Mouse (Mus musculus) kidney, adult 18-20 months (tissue): ENCODE measurements around the gene Brinp2.
A peak's percentile ranks its signal among the peaks of the same experiment; 100 is the strongest.

Experiments
- DNase-seq: peaks from one replicate; pipeline ENCODE4 v3.0.0; 2021

The Brinp2 gene

DNA sequence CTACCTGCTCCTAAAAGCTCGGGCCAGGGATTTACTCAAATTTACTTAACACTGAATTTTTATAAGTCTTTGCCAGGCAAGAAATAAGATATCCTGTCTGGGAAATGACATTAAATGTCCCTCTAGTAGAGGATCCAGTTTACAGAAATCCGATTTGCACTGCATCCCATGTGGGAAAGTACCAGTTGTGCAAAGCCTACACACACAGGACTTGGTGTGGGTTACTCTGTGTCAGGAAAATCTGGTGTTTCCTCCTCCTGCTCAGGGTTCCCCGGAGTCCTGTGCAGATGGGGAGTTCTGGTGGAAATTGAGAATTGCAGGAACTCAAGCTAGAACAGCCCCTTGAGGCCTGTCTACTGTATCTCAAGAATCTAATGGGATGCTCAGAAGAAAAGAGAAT, 70.9 kb downstream of the Brinp2 start:
- DNase-seq = no peak

GRCm38 (mm10) chr1:158283869-158284268, 72.3 kb downstream of the Brinp2 start:
- DNase-seq = no peak

DNA sequence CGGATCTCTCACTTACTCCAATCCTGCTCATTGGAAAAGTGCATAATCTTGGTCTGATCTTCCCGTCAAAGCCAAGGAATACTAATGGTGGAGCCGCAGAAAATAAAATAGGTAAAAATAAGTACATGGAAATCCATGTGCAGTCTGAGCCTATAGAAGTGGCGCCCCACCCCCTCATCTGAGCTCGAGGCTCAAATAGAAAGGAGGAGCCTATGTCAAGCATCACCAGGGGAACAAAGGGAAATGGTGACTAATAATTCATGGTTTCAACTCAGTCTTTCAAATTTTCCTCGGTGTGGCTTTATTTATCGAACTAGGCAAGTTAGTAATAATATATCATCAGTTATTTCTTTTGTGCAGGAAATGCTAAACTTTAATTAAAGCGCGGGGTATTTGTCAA, 84.1 kb downstream of the Brinp2 start:
- DNase-seq = no peak

GRCm38 (mm10) chr1:158267020-158267571, 89.0 kb downstream of the Brinp2 start:
- DNase-seq = peak; percentile 43

DNA sequence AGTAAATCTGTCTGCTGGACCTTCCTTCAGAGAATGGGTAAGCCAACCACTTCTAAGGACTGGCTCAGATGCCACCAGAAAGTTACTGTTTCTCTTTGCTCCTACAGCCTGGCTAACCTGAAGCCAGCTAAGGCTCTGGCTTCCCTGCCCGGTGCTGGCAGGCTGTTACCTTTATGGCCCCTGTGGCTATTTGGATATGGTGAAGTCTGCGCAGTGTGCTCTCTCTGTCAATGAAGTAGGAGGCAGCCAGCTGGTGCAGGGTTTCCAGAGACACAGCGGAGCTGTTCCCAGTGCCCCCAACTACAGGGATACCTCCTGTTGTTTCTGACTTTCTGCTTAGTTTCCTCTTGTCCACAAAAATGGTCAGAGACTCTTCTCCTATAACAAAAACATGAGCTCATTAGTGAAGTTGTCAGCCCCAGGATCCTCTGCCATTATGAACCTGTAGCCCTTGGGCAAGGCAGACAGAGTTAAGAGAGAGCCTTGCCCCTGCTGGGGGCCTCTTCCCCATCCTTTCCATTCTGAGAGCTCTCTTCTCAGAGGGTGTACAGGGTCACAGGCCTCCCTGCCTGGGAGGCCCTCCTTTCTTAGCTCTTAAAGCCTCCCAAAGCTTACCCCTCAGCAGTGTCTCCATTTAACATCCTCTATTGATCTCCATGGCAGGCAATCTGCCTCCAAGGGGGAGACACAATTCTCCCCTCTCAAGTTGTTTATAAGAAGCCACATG, 89.7 kb downstream of the Brinp2 start:
- DNase-seq = no peak

- DNase-seq = no peak
Measured at GRCm38 (mm10) chr1:158259516-158260235, 96.5 kb downstream of the Brinp2 start.

GRCm38 (mm10) chr1:158258685-158259292, 97.3 kb downstream of the Brinp2 start:
- DNase-seq = no peak

DNA sequence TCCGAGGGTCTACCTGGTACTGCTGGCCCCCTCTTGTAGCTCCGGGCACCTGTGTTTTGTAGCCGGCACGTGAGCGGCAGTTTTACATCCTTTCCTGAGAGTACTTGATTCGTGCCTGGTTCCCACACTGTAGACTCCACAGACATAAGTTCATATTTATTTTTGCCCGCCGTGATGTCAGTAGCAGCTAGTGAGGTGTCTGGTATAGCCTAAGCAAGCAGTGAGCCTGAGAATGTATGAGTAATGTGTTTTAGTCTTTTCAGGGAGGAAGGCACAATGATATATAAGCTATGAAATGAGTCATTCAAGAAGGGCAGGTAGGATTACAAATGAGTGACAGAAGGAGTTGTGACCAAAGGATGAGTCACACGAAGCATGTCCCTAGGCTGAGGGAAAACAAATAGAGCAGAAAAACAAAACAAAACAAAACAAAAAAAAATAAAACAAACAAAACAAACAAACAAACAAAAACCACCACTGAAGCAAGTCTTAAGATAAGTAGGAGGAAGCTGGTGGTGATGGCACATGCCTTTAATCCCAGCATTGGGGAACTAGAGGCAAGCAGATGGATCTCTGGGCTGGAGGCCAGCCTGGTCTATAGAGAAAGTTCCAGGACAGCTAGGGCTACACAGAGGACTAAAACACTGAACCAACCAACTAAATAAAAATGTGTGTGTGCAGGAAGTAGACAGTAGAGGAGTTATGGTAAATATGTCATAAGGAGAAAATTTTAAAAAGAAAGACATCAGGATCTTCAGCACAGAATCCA, 100.0 kb downstream of the Brinp2 start:
- DNase-seq = no peak

- DNase-seq = no peak
Measured at GRCm38 (mm10) chr1:158252682-158253222, 103.4 kb downstream of the Brinp2 start.

DNA sequence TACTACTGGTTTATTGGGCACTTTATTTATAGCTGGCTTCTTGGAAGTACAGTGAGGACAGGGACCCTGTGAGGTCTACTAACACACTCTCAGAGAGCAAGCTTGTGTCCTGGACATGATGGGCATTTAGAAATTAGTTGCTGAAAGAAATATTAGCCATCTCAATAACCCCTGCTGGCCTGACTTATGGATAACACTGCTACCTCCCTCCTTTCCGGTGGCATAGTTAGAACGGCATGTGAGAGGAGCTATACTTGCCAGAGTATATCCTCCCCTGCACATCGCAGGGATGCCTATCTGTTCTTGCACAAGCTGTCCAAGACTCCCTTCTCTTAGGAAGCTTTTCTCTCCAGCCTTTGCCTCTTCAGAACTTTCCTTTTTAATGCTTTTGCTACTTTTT, 107.9 kb downstream of the Brinp2 start:
- DNase-seq = no peak

- DNase-seq = no peak
Measured at GRCm38 (mm10) chr1:158246476-158247153, 109.5 kb downstream of the Brinp2 start.

GRCm38 (mm10) chr1:158245486-158245885, 110.6 kb downstream of the Brinp2 start:
- DNase-seq = no peak

- DNase-seq = no peak
Measured at GRCm38 (mm10) chr1:158244016-158244415, 112.1 kb downstream of the Brinp2 start.

DNA sequence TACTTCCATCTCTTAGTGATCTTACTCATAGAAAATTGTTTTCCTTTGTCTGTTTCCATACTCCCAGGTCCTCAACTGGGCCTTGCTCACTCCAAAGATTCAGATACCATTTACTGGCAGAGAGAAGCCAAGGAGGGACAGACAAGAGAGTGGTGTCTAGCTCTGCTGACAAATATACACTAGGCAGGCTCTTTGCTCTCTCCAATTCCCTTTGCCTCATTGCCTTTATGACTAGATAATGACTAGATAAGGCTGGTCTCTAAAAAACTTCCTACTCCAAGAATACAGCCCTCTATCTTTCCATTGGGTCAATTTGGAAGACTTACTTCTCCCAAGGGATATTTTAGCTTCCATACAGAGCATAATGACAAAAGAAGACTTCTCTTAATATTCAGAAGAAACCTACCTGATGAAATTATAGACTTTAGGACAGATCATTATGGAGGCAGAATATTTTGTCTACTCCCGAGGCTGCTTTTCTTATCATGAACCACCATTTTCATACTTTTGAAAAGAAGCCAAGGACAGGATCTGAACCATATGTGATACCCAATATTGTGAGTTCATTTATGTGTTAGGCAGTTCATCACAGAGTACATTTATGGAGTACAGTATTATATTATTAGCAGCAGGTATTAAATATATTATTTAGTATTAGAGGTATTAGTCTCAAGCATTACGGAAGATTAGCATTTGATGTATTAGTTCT, 114.1 kb downstream of the Brinp2 start:
- no peak for DNase-seq

DNA sequence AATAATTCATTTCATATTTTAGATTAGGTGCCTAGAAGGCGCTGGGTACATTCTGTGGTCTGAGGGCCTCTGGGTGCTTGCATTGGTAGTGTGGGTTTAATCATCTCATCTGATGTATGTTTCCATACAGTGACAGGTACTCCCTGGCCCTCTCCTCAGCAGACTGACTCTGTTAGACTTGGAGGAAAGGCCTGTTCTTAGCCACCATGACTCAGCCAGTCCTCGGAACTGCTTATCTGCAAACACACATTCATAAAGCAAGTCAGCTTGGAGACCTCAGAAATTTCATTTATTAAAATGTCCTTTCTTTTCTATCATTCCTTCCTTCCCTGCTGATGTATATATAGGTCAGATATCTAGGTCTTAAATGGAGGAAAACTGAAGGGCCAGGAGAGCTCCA, 116.3 kb downstream of the Brinp2 start:
- DNase-seq = no peak

DNA sequence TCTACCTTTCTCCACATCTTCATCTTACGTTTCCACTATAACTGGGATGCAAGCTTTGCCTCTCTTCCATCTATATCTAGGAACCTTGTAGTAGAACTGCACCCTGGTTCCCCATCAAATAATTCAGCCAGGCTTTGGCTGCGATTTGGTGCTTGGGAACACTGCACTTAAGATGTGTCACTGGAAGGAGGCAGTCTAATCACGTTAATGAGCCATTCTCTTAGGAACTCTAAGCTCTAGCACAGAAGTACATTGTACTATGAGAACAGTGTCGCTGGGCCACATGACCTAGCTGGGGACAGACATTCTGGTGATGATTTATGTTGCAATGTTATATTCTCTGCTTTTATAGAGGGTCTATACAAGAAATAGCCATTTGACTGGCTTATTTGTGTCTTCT, 117.4 kb downstream of the Brinp2 start:
- DNase-seq = no peak

DNA sequence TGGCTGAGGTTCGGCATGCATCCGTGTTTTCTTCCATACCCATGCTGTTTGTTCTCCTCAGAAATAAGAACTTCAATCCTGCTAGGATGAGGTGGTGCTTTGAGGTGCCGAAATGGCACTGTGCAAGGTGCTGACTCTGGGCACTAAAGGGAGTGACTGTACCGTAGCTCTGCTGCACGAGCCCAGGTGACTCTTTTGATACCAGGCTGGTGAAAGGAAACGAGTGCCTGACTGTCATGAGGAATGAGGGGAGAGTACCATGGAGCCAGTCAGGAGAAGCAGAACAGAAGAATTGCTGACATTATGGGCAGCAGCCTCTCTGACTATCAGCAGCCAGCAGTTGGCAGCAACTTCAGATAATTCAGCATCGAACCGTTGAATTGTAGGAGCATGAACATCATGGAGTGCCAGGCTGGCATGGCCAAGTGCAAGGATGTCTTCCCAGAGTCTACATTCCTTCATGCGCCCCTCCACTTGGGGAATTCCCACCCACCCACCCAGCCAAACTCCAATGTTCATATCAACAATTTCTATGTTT, 127.4 kb downstream of the Brinp2 start:
- no peak for DNase-seq

- DNase-seq = no peak
Measured at GRCm38 (mm10) chr1:158227239-158227638, 128.9 kb downstream of the Brinp2 start.

GRCm38 (mm10) chr1:158226689-158227088, 129.4 kb downstream of the Brinp2 start:
- no peak for DNase-seq

- no peak for DNase-seq
Measured at GRCm38 (mm10) chr1:158221048-158221447, 135.1 kb downstream of the Brinp2 start.

DNA sequence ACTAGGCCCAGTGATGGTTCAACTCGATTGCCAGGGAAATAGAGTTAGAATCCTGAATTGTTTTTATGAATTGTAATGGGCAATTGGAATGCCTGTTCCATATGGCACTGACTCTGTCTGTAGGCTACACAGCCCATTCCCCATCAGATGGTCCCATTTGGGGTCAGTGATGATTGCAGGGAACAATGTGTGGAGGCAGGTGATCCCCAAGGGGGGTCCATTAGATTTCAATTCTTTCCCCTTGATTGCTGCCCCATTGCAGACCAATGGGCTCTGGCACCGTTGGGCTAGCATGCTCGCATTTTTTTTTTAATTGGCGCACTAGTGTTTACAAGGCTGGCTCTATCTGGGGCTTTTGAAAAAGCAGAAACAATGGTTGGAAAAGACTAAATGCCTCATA, 136.0 kb downstream of the Brinp2 start:
- DNase-seq = no peak
